Mouse (Mus musculus): ENCODE results near the gene Prickle2. TPM values are rescaled to one million over a fixed set of nuclear protein-coding genes. Genes with fewer than 3 reads are reported as not detected.

Prickle2 gene
- 4.3 TPM for polyA plus RNA-seq (2014; fragmentation: Illumina TruSeq; extraction: RNeasy Lipid Tissue Mini Kit (QIAGEN cat#74804); ENCODE audit: low replicate concordance)

GRCm38 (mm10) chr6:92706145-92706466 lies at the start of gene Prickle2:
Gene Prickle2 (minus strand): TSS chr6:92706155.

Other genes starting within 250 kb of the Prickle2 start
- not detected for gene A730049H05Rik, start 110.3 kb upstream of the Prickle2 start, polyA plus RNA-seq (2014; fragmentation: Illumina TruSeq; extraction: RNeasy Lipid Tissue Mini Kit (QIAGEN cat#74804); ENCODE audit: low replicate concordance)
- 0.37 TPM for gene Gm15737, start 163.2 kb upstream of the Prickle2 start, polyA plus RNA-seq (2014; fragmentation: Illumina TruSeq; extraction: RNeasy Lipid Tissue Mini Kit (QIAGEN cat#74804); ENCODE audit: low replicate concordance)
- gene Adamts9, start 237.3 kb upstream of the Prickle2 start, polyA plus RNA-seq (2014; fragmentation: Illumina TruSeq; extraction: RNeasy Lipid Tissue Mini Kit (QIAGEN cat#74804); ENCODE audit: low replicate concordance) = 2.0 TPM

Data from small intestine, adult 10 weeks (tissue).